Mouse (Mus musculus) stomach, embryonic 16.5 days (tissue): Measurements from ENCODE around the gene Oog4. TPM values are rescaled to one million over a fixed set of nuclear protein-coding genes. Genes with fewer than 3 reads are reported as not detected.

Experiments
- polyA plus RNA-seq: library from polyadenylated mRNA; unstranded; fragments of >200 nt; fragmentation: Nextera tagmentation; extraction: Ambion mirVana; gene quantifications from 2 replicates; pipeline ENCODE4 v1.2.1, GENCODE M21; 2015

Oog4 gene
- polyA plus RNA-seq, 1 experiment from 2014 or later = not detected

Other genes starting within 250 kb of the Oog4 start
- 8.9 and 10.2 TPM in 2 replicates for gene Prdm2, start 237.3 kb downstream of the Oog4 start, polyA plus RNA-seq
- gene Pdpn, start 150.8 kb downstream of the Oog4 start, polyA plus RNA-seq = 32.2 and 33.7 TPM in 2 replicates
- gene Lrrc38, start 100.6 kb downstream of the Oog4 start, polyA plus RNA-seq = 0.23 TPM in 1 of 2 replicates, not detected in the other
- not detected in 2 replicates for gene Pramel1, start 55.9 kb downstream of the Oog4 start, polyA plus RNA-seq
- 15.1 and 15.2 TPM in 2 replicates for gene Pramef8, start 37.9 kb downstream of the Oog4 start, polyA plus RNA-seq
- gene Gm13043, start 61.0 kb upstream of the Oog4 start, polyA plus RNA-seq = not detected in 2 replicates
- gene Gm13040, start 85.6 kb upstream of the Oog4 start, polyA plus RNA-seq = not detected in 2 replicates
- gene BC080695, start 101.4 kb upstream of the Oog4 start, polyA plus RNA-seq = not detected in 2 replicates
- not detected in 2 replicates for gene Gm13057, start 101.4 kb upstream of the Oog4 start, polyA plus RNA-seq
- gene Gm13083, start 164.7 kb upstream of the Oog4 start, polyA plus RNA-seq = not detected in 2 replicates
- not detected in 2 replicates for gene Gm13088, start 206.9 kb upstream of the Oog4 start, polyA plus RNA-seq